Mouse (Mus musculus): ENCODE measurements around the gene Phyhd1. TPM values are rescaled to one million over a fixed set of nuclear protein-coding genes. Genes with fewer than 3 reads are reported as not detected.

Phyhd1 gene
- 100 to 1,000 TPM; 109 to 110 TPM for total RNA-seq (2021)
- long read RNA-seq, experiment 1, partial matches to known transcripts, result 50 of 76 reads
- long read RNA-seq, experiment 1, other reads (novel, unspliced or antisense), result 20 of 76 reads
- long read RNA-seq, experiment 2, partial matches to known transcripts, result 25 of 42 reads
- long read RNA-seq, experiment 2, other reads (novel, unspliced or antisense), result 14 of 42 reads

GRCm38 (mm10) chr2:30265767-30266253, at the start of gene Phyhd1:
Phyhd1 (plus strand) TSS chr2:30266203.
- DNase-seq, result peak; percentile 93 to 97

- DNase-seq, result no peak
These were observed 49.7 kb upstream of the Phyhd1 start for GRCm38 (mm10) chr2:30216293-30216692.

GRCm38 (mm10) chr2:30235593-30235992, 30.4 kb upstream of the Phyhd1 start:
- DNase-seq, result no peak

- no peak for DNase-seq
These were observed 29.4 kb upstream of the Phyhd1 start for GRCm38 (mm10) chr2:30236426-30237198.

- peak; percentile 100 for DNase-seq
These were observed 28.7 kb upstream of the Phyhd1 start, which contains the start of gene Lrrc8a for GRCm38 (mm10) chr2:30237199-30237880. Lrrc8a (plus strand) TSS chr2:30237715.

GRCm38 (mm10) chr2:30237881-30238280, 28.1 kb upstream of the Phyhd1 start:
- DNase-seq, result peak in 1 of 2 experiments; percentile 81

GRCm38 (mm10) chr2:30238906-30239465, 27.0 kb upstream of the Phyhd1 start:
- peak; percentile 46 to 60 for DNase-seq

- peak; percentile 86 to 92 for DNase-seq
These were observed 26.2 kb upstream of the Phyhd1 start for GRCm38 (mm10) chr2:30239777-30240176.

GRCm38 (mm10) chr2:30240267-30240666, 25.7 kb upstream of the Phyhd1 start, which contains the start of gene Gm28035:
Gm28035 (plus strand) TSS chr2:30240567.
- DNase-seq, result no peak

- peak; percentile 85 to 95 for DNase-seq
These were observed 23.5 kb upstream of the Phyhd1 start for GRCm38 (mm10) chr2:30242509-30242908.

GRCm38 (mm10) chr2:30243391-30243790, 22.6 kb upstream of the Phyhd1 start:
- peak in 1 of 2 experiments; percentile 41 for DNase-seq

- peak in 1 of 2 experiments; percentile 30 for DNase-seq
These were observed 21.3 kb upstream of the Phyhd1 start for GRCm38 (mm10) chr2:30244595-30245178.

- no peak for DNase-seq
These were observed 19.0 kb upstream of the Phyhd1 start for GRCm38 (mm10) chr2:30247036-30247435.

GRCm38 (mm10) chr2:30247681-30248080, 18.3 kb upstream of the Phyhd1 start:
- peak; percentile 36 to 48 for DNase-seq

- DNase-seq, result peak in 1 of 2 experiments; percentile 13
These were observed 16.8 kb upstream of the Phyhd1 start for GRCm38 (mm10) chr2:30249182-30249581.

GRCm38 (mm10) chr2:30250166-30251128, 15.6 kb upstream of the Phyhd1 start:
- DNase-seq, result peak in 1 of 2 experiments; percentile 39

- peak; percentile 60 to 80 for DNase-seq
These were observed 14.4 kb upstream of the Phyhd1 start for GRCm38 (mm10) chr2:30251417-30252104.

GRCm38 (mm10) chr2:30252521-30252920, 13.5 kb upstream of the Phyhd1 start:
- peak in 1 of 2 experiments; percentile 16 for DNase-seq

- DNase-seq, result peak; percentile 31 to 41
These were observed 12.2 kb upstream of the Phyhd1 start for GRCm38 (mm10) chr2:30253809-30254208.
